Mouse (Mus musculus) heart, postnatal 0 days (tissue): ENCODE data around the gene Ppp1r12a. TPM values are rescaled to one million over a fixed set of nuclear protein-coding genes. Genes with fewer than 3 reads are reported as not detected.

Source experiments
- ATAC-seq: fragments of 200-750 bp; cut with Nextera tagmentation; 2 replicates; pipeline ENCODE4 v1.8.0; 2017; ENCODE audit warnings: low read depth, moderate number of reproducible peaks, moderate library complexity; ENCODE audit not compliant: insufficient read depth
- DNase-seq: peaks from one replicate; pipeline ENCODE4 v3.0.0-alpha.2; 2016; ENCODE audit warnings: low spot score
- H3K27ac ChIP-seq: fragments of 300-500 bp; sonication (generic); 2 replicates; pipeline ENCODE4 v1.5.1; 2014; ENCODE audit warnings: low read depth, mild to moderate bottlenecking
- H3K27me3 ChIP-seq: fragments of 300-500 bp; sonication (generic); 2 replicates; pipeline ENCODE4 v1.6.1; 2014; ENCODE audit warnings: low read length, mixed read lengths; ENCODE audit not compliant: control insufficient read depth, insufficient read depth
- H3K36me3 ChIP-seq: fragments of 300-500 bp; sonication (generic); replicated peaks from 2 replicates; pipeline ENCODE4 v1.6.1; 2014; ENCODE audit warnings: low read length, mixed read lengths; ENCODE audit not compliant: control insufficient read depth, insufficient read depth
- H3K4me1 ChIP-seq: fragments of 300-500 bp; sonication (generic); 2 replicates; pipeline ENCODE4 v1.6.1; 2014; ENCODE audit warnings: antibody characterized with exemption; ENCODE audit not compliant: control insufficient read depth, insufficient read depth
- H3K4me2 ChIP-seq: fragments of 300-500 bp; sonication (generic); 2 replicates; pipeline ENCODE4 v1.6.1; 2014; ENCODE audit warnings: low read depth, mild to moderate bottlenecking, low read length, moderate library complexity
- H3K4me3 ChIP-seq: fragments of 300-500 bp; sonication (generic); 2 replicates; pipeline ENCODE4 v1.5.1; 2014; ENCODE audit warnings: low read depth, low read length
- H3K9ac ChIP-seq: fragments of 300-500 bp; sonication (generic); replicated peaks from 2 replicates; pipeline ENCODE4 v1.6.1; 2014; ENCODE audit warnings: low read depth, low read length, mixed read lengths
- H3K9me3 ChIP-seq: fragments of 300-500 bp; sonication (generic); replicated peaks from 2 replicates; pipeline ENCODE4 v1.6.1; 2016; ENCODE audit warnings: low read length; ENCODE audit not compliant: control insufficient read depth
- CTCF ChIP-seq: IDR thresholded peaks from 2 replicates; pipeline ENCODE4 v1.5.1; 2016; ENCODE audit warnings: antibody characterized with exemption, control low read depth, low read depth
- EP300 ChIP-seq: IDR thresholded peaks from 2 replicates; pipeline ENCODE4 v1.6.1; 2016; ENCODE audit warnings: antibody characterized with exemption, low read depth
- WGBS: fragments of 180-500 bp; shearing (Covaris S2); extraction: QIAGEN DNeasy Blood & Tissue Kit; methylation state at CpG from one replicate; pipeline ENCODE4 v1.1.7; 2014; 5-methylcytosine and 5-hydroxymethylcytosine counted together
- polyA plus RNA-seq: library from polyadenylated mRNA; unstranded; fragments of >200 nt; fragmentation: Nextera tagmentation; extraction: Ambion mirVana; gene quantifications from 2 replicates; pipeline ENCODE4 v1.2.1, GENCODE M21; 2015
- total RNA-seq: library from RNA; depleted of rRNA; stranded (reverse); fragments of >200 nt; gene quantifications from 2 replicates; pipeline ENCODE4 v1.2.3, GENCODE M21; 2014; ENCODE audit warnings: low replicate concordance

Ppp1r12a gene
- total and polyA plus RNA-seq, 2 experiments from 2014 or later: 78.1 to 87.8 TPM

GRCm38 (mm10) chr10:108180313-108180712 is 18.3 kb downstream of the Ppp1r12a start:
- H3K4me3 ChIP-seq: no peak overlapping the region
- WGBS: 73% methylated on average over 2 of the region's 2 CpGs
- no peaks in the 10 kb centered on the region for H3K9me3 ChIP-seq
- no peak for DNase-seq
- no peaks in the 10 kb centered on the region for H3K36me3 ChIP-seq
- no peak for ATAC-seq
- H3K4me2 ChIP-seq: no peak overlapping the region
- no peaks in the 10 kb centered on the region for H3K27me3 ChIP-seq
- no peak overlapping the region for H3K9ac ChIP-seq
- no peak overlapping the region for H3K27ac ChIP-seq
- TF ChIP-seq EP300 (no peak), CTCF (no peak)
- H3K4me1 ChIP-seq: peaks cover 38% of the 10 kb centered on the region

GRCm38 (mm10) chr10:108181893-108182292 is 19.9 kb downstream of the Ppp1r12a start:
- Histone ChIP-seq H3K9ac (no peak overlapping the region), H3K9me3 (no peaks in the 10 kb centered on the region), H3K36me3 (no peaks in the 10 kb centered on the region), H3K4me3 (no peak overlapping the region), H3K4me2 (no peak overlapping the region), H3K27ac (no peak overlapping the region), H3K4me1 (peaks cover 41% of the 10 kb centered on the region), H3K27me3 (no peaks in the 10 kb centered on the region)
- DNase-seq: no peak
- TF ChIP-seq EP300 (no peak), CTCF (no peak)
- no peak for ATAC-seq
- WGBS: 82% methylated on average over 3 of the region's 3 CpGs

- Histone ChIP-seq H3K9me3 (no peaks in the 10 kb centered on the region), H3K27ac (no peak overlapping the region), H3K4me1 (peaks cover 41% of the 10 kb centered on the region), H3K27me3 (no peaks in the 10 kb centered on the region), H3K4me3 (no peak overlapping the region), H3K9ac (no peak overlapping the region), H3K36me3 (no peaks in the 10 kb centered on the region), H3K4me2 (no peak overlapping the region)
- DNase-seq (no peak), ATAC-seq (no peak)
- 82% methylated on average over 4 of the region's 4 CpGs for WGBS
- TF ChIP-seq EP300 (no peak), CTCF (no peak)
Observed at GRCm38 (mm10) chr10:108182386-108182785, 20.4 kb downstream of the Ppp1r12a start.

- Histone ChIP-seq H3K27ac (peak overlapping the region; percentile 55; the same call in 1 of the 2 replicates), H3K4me2 (no peak overlapping the region), H3K9me3 (no peaks in the 10 kb centered on the region), H3K4me1 (peaks cover 29% of the 10 kb centered on the region; the same call in 1 of the 2 replicates), H3K4me3 (no peak overlapping the region), H3K9ac (no peak overlapping the region), H3K36me3 (no peaks in the 10 kb centered on the region), H3K27me3 (no peaks in the 10 kb centered on the region)
- 71% methylated on average over 8 of the region's 8 CpGs for WGBS
- TF ChIP-seq EP300: no peak
- no peak for ATAC-seq
- DNase-seq: no peak
Observed at GRCm38 (mm10) chr10:108184763-108185162, 22.8 kb downstream of the Ppp1r12a start.

- ATAC-seq: no peak
- WGBS: 49% methylated on average over 3 of the region's 3 CpGs
- Histone ChIP-seq H3K36me3 (no peaks in the 10 kb centered on the region), H3K27me3 (no peaks in the 10 kb centered on the region), H3K9ac (no peak overlapping the region), H3K4me3 (no peak overlapping the region), H3K4me1 (peaks cover 28% of the 10 kb centered on the region; the same call in 1 of the 2 replicates), H3K9me3 (no peaks in the 10 kb centered on the region), H3K27ac (peak overlapping the region; percentile 16), H3K4me2 (no peak overlapping the region)
- TF ChIP-seq CTCF: no peak
- TF ChIP-seq EP300: no peak
- DNase-seq: no peak
Observed at GRCm38 (mm10) chr10:108185265-108185664, 23.3 kb downstream of the Ppp1r12a start.

GRCm38 (mm10) chr10:108189303-108189702 is 27.3 kb downstream of the Ppp1r12a start:
- DNase-seq: no peak
- Histone ChIP-seq H3K36me3 (no peaks in the 10 kb centered on the region), H3K4me3 (no peak overlapping the region), H3K27ac (no peak overlapping the region), H3K4me1 (peaks cover 26% of the 10 kb centered on the region), H3K9me3 (no peaks in the 10 kb centered on the region), H3K27me3 (no peaks in the 10 kb centered on the region), H3K9ac (no peak overlapping the region), H3K4me2 (no peak overlapping the region)
- WGBS: 45% methylated on average over 2 of the region's 2 CpGs
- TF ChIP-seq EP300: no peak
- TF ChIP-seq CTCF: no peak
- ATAC-seq: no peak
